Mouse (Mus musculus): ENCODE data around the gene Bcl6b.

DNA sequence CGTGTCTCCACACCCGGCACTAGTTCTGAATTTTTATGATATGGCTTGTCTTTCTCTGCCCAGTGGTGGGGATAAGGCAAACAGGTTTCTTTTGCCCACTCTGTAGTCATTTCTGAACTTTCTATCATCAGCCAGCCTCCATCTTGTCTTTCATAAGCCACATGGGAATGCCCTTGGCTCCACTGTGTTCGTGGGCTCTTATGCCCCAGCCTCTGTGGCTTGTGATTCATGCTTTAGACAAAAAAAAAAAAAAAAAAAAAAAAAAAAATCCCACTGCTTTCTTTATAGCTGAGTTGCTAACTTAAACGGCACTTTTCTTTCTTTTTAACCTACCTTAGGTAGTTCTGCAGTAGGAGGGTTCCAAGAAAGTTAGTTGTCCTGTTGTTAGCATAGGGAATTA is 37.4 kb downstream of the Bcl6b start:
- TF ChIP-seq GATA2 (IDR thresholded peaks at IDR 0.05; ENCODE audit: borderline replicate concordance, low read depth, low read length) (no peak), CTCF (IDR thresholded peaks at IDR 0.05; ENCODE audit: low read depth, low read length) (no peak), GATA1 (IDR thresholded peaks at IDR 0.05; ENCODE audit: borderline replicate concordance, low read length) (no peak), TAL1 (conservative IDR thresholded peaks at IDR 0.05; ENCODE audit: low read depth, low read length) (no peak)
